Mouse (Mus musculus) urinary bladder, postnatal 4 days (tissue): ENCODE data around the gene Ccdc80.

Experiments used
- DNase-seq, 2 experiments: peaks; one replicate each; pipeline ENCODE4 v3.0.0; 2021 to 2022; ENCODE audit warnings: low spot score in 2 of 2

Ccdc80 gene

GRCm38 (mm10) chr16:45117200-45117599 is 24.0 kb downstream of the Ccdc80 start:
- DNase-seq = no peak

- no peak for DNase-seq
These were observed 25.6 kb downstream of the Ccdc80 start for GRCm38 (mm10) chr16:45118760-45119159.

GRCm38 (mm10) chr16:45120844-45121425 is 27.7 kb downstream of the Ccdc80 start:
- no peak for DNase-seq

- no peak for DNase-seq
These were observed 29.4 kb downstream of the Ccdc80 start for GRCm38 (mm10) chr16:45122571-45122970.

- DNase-seq = no peak
These were observed 31.3 kb downstream of the Ccdc80 start for GRCm38 (mm10) chr16:45124230-45125203.

- DNase-seq = no peak
These were observed 34.9 kb downstream of the Ccdc80 start for GRCm38 (mm10) chr16:45127936-45128710.

GRCm38 (mm10) chr16:45141711-45142110 is 48.5 kb downstream of the Ccdc80 start:
- DNase-seq = no peak

- DNase-seq = no peak
These were observed 49.4 kb downstream of the Ccdc80 start for GRCm38 (mm10) chr16:45142565-45142964.

GRCm38 (mm10) chr16:45145119-45145518 is 51.9 kb downstream of the Ccdc80 start:
- no peak for DNase-seq

DNA sequence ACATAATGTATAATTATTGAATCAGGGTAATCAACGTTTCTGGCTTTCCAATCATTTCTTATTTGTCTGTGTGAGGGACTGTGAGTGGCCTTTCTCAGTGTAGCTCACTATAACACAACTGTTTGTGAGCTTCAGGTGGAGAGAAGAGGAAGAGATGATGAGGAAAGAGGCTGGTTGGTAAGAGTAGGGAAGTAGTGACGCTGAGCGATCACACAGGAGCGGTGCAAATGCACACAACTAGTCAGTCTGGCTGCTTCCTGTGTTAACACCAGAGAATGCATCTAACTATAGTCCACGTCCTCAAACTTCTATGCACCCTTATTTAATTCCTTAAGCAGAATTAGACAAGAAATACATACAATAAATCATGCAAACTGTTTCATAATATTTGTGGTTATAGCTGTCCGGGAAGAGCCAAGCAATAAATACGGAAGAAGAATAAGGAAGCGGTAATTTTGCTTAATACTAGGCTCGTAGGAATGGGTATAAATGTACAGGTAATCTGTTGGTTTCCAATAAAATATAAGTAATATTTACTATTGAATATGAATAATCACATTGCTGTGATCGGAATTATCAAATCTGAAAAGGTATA is 55.4 kb downstream of the Ccdc80 start:
- DNase-seq = no peak

DNA sequence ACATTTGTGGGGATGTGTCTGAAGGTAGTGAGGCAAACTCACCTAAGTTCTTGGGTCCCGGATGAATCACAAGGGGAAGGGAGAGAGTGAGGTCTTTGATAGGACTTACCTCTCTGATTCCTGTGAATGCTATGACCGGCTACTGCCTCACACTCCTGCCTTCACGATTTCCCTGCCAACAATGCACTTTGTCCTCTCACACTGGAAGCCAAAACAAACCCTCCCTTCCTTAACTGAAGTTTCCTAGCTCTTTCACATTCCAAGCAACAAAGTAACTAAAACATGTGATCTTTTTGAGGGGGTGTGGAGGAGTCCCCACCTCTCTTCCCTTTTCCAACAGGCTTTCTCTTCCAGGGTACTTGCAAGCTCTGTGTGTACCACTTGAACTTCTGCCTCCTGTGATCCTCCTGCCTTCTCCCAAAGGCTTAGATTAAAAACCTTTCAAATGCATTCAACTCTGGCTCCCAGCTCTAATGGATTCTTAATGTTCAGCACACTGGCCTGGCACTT is 61.6 kb downstream of the Ccdc80 start:
- DNase-seq = no peak

DNA sequence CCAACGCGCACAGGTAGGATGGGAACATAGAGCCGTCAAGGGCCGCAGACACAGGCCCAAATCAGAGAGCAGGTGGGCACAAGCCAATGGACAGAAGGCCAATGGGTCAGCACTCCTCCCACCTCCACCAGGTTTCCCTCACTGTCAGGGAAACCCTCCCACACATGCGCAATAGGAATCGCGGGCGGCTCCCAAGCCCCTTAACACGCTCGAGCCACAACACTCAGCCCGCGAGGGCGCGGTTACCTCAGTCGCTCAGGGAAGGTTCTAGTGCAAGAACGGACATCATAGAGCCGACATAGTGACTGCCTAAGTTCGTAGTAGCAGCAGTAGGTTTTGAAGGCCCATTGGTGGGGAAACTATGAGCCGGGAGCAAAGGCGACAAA is 64.9 kb downstream of the Ccdc80 start:
- DNase-seq = peak; percentile 69 to 75

GRCm38 (mm10) chr16:45158522-45159388 is 65.6 kb downstream of the Ccdc80 start, which contains the start of the genes Slc35a5 and Atg3:
TSS of gene Slc35a5 (minus strand) at chr16:45158706.
TSS of gene Atg3 (plus strand) at chr16:45158785.
- peak; percentile 95 to 96 for DNase-seq

DNA sequence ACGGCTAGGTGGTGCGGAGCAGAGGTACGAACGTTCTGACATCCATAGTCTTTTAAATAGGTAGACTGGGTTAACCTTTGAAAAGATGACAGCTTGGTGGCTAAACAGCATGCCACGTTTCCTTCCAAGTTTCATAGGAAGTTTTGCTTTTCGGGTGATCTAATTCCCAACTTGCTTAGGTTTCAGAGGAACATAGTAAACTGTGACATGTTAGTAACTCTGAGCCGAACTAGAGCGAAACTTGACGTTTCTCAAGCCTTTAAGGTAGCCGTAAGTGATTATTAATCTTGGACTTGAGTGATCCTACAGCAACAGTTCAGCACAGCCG is 66.2 kb downstream of the Ccdc80 start:
- DNase-seq = no peak
